Mouse (Mus musculus): ENCODE data around the gene Wwtr1. TPM values are rescaled to one million over a fixed set of nuclear protein-coding genes. Genes with fewer than 3 reads are reported as not detected.

The Wwtr1 gene
- polyA plus RNA-seq, 1 experiment = 4.0 TPM

- WGBS = 15% methylated on average over 15 of the region's 15 CpGs
- no peak for DNase-seq (ENCODE audit: low read depth, low spot score)
Observed at GRCm38 (mm10) chr3:57470981-57471601, 104.6 kb downstream of the Wwtr1 start.

- DNase-seq (ENCODE audit: low read depth, low spot score) = peak; percentile 22
- WGBS = 5% methylated on average over 5 of the region's 5 CpGs
Observed at GRCm38 (mm10) chr3:57470326-57470725, 105.4 kb downstream of the Wwtr1 start.

- 98% methylated on average over 3 of the region's 3 CpGs for WGBS
- DNase-seq (ENCODE audit: low read depth, low spot score) = no peak
Observed at GRCm38 (mm10) chr3:57469325-57469724, 106.4 kb downstream of the Wwtr1 start.

DNA sequence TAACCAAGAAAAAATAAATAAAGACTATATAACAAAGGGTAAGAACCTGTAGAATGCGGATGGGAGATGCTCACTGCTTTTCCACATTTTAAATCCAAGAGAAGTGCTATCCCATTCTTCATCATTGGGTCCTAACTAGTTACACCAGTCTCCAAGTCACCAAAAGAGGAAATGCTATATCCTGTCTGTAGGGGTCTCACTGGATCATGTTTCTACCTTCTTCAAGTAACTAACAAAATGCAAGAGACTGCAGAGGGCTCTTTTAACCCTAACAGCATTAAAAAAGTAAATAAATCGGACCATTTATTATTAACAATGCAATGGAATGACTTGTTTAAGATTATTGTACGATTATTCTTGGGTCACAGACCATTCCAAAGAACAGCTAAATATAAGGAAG, 109.4 kb downstream of the Wwtr1 start:
- DNase-seq (ENCODE audit: low read depth, low spot score) = no peak

DNA sequence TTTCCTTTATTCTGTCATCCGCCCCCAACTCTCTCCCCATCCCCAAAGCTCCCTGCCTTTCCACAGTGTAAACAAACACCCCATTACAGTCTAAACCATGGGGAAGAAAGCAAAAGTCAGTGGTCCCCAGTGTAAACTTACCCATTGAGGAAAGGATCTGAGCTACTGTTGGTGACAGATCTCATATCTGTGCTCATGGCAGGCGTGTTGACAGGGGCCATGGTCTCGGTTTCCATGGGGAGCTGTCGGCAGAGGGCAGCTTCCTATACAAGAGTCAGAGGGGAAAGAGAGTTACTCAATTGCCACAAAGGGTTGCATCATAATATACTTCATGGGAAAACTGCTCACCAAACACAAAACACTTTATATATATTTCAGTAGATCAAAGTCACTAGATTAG, 112.4 kb downstream of the Wwtr1 start:
- WGBS = 89% methylated on average over 4 of the region's 4 CpGs
- no peak for DNase-seq (ENCODE audit: low read depth, low spot score)

More for the DNA sequence above, 109.4 kb downstream of the Wwtr1 start:
- 64% methylated on average over 3 of the region's 3 CpGs for WGBS

DNA sequence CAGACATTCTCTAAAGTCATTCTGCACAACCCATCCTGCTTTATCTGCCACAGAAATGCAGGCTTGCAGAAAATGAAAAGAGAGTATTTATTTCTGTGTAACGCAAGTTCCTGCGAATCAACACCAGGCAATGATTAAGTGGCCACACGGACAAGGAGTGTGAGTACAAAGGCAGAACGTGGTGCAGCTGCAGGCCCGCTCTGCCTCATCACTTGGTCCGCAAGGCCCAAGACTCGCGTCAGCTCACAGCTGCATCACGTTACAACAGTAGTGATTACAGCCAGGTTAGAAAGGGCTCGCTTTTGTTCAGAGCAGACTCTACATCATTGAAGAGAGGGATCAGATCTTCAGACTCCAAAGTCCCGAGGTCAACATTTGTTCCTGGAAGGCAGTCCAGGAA, 117.1 kb downstream of the Wwtr1 start:
- DNase-seq (ENCODE audit: low read depth, low spot score) = no peak
- WGBS = 76% methylated on average over 11 of the region's 11 CpGs

- WGBS = 28% methylated on average over 5 of the region's 5 CpGs
- DNase-seq (ENCODE audit: low read depth, low spot score) = peak; percentile 38
Observed at GRCm38 (mm10) chr3:57448445-57448844, 127.3 kb downstream of the Wwtr1 start.

GRCm38 (mm10) chr3:57447889-57448288, 127.8 kb downstream of the Wwtr1 start:
- DNase-seq (ENCODE audit: low read depth, low spot score) = no peak
- 17% methylated on average over 1 of the region's 1 CpGs for WGBS

DNA sequence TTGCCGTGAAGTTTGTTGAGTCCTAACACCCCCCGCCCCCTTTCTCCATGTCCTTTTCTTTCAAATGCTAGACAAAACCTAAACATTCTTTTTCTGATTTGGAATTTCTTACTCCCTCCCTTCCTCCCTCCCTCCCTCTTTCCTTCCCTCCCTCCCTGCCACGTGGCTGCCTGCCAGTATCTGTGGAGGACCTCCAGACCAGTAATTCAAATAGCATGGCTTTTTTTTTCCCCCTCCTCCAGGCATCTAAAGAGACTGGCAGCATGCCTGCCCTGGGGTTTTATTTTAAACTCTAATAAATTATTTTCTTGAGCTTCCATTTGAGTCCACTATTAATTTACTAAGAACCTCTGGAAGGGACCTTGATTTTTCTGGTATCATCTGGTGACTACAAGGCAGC, 130.0 kb downstream of the Wwtr1 start:
- DNase-seq (ENCODE audit: low read depth, low spot score) = no peak
- WGBS = 43% methylated on average over 3 of the region's 3 CpGs

GRCm38 (mm10) chr3:57440956-57441355, 134.8 kb downstream of the Wwtr1 start:
- no peak for DNase-seq (ENCODE audit: low read depth, low spot score)
- WGBS = 52% methylated on average over 3 of the region's 3 CpGs

DNA sequence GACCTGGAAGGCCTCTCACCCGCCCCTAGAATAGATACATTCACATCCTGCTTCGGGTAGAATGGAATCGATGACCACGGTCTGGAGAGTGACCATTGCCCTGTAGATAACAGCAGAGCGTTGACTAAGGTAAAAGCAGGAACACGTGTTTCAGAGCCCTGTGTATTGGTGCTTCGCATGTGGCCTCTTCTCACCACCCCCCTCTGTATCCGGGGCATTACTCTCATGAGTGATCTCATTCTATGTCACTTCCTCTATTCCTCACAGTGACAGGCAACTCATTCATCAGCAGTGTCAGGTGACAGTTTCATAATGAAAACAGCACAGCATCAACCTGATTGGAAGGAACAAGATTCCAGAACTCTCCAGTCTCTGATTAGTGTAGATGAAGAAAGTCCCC, 140.3 kb downstream of the Wwtr1 start:
- DNase-seq (ENCODE audit: low read depth, low spot score) = no peak
- WGBS = 74% methylated on average over 8 of the region's 8 CpGs

- DNase-seq (ENCODE audit: low read depth, low spot score) = no peak
Observed at GRCm38 (mm10) chr3:57431706-57432105, 144.0 kb downstream of the Wwtr1 start.

DNA sequence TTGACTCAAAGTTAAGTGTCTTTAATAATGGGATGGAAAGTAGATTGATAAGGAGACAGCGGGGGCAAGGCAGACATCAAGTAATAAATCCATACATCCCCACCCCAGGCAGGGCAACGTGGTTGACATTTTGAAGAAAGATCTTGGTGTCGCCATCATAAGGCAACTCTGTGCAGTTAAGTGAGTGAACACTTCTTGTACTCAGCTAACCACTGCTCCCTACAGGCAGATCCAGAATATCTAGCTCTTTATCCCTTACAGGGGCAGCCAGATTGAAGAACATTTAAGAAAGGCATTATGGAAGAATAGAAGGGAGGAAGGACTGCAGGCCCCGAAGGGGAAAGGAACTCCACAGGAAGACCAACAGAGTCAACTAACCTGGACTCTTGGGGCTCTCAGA, 146.2 kb downstream of the Wwtr1 start:
- DNase-seq (ENCODE audit: low read depth, low spot score) = no peak
- 63% methylated on average over 4 of the region's 4 CpGs for WGBS

More at GRCm38 (mm10) chr3:57431706-57432105, 144.0 kb downstream of the Wwtr1 start:
- WGBS = 47% methylated on average over 3 of the region's 3 CpGs

- no peak for DNase-seq (ENCODE audit: low read depth, low spot score)
- WGBS = 25% methylated on average over 5 of the region's 5 CpGs
Observed at GRCm38 (mm10) chr3:57428682-57429464, 146.8 kb downstream of the Wwtr1 start.

DNA sequence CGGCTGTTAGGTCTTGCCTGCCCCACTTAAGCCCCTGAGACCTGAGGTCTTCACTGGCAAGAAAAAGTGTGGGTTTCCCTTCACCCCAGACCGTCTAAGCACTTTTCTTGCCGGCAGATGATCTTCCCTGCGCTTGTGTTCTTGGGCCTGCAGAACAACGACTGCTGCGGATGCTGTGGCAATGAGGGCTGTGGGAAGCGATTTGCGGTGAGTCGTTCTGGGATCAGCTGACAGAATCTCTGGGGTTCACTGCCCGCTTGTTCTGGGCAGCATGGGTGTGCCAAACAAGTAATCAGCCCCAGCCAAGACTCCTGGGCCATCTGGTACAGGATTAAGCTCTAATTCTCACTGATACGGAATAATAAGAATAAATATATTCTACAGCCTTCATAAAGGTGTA, 149.4 kb downstream of the Wwtr1 start:
- 90% methylated on average over 11 of the region's 11 CpGs for WGBS
- no peak for DNase-seq (ENCODE audit: low read depth, low spot score)

- WGBS = 40% methylated on average over 10 of the region's 10 CpGs
- DNase-seq (ENCODE audit: low read depth, low spot score) = no peak
Observed at GRCm38 (mm10) chr3:57425089-57425730, 150.5 kb downstream of the Wwtr1 start, which contains the start of gene Tm4sf4. Tm4sf4 (plus strand) TSS chr3:57425314.

- 85% methylated on average over 1 of the region's 1 CpGs for WGBS
Observed at GRCm38 (mm10) chr3:57420660-57421059, 155.1 kb downstream of the Wwtr1 start.

DNA sequence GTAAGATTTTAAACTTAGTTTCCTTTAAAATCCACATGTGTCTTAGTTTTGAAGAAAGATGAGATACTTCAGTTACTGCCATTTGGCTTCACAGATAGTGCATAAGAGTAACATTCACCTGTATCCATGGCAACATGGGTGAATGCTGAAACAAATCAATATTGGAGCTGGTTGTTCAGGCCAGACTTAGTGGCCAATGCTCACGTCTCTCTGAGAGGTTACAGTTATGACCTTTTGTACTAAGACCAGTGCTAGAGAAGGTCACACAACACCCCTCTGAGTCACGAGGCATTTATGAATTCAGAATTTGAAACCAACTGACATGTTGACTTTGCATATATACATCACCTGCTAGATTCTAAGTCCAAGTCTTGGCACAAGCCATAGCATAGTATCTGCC, 155.5 kb downstream of the Wwtr1 start:
- DNase-seq (ENCODE audit: low read depth, low spot score) = no peak
- WGBS = 66% methylated on average over 2 of the region's 2 CpGs

More at GRCm38 (mm10) chr3:57420660-57421059, 155.1 kb downstream of the Wwtr1 start:
- DNase-seq (ENCODE audit: low read depth, low spot score) = no peak

DNA sequence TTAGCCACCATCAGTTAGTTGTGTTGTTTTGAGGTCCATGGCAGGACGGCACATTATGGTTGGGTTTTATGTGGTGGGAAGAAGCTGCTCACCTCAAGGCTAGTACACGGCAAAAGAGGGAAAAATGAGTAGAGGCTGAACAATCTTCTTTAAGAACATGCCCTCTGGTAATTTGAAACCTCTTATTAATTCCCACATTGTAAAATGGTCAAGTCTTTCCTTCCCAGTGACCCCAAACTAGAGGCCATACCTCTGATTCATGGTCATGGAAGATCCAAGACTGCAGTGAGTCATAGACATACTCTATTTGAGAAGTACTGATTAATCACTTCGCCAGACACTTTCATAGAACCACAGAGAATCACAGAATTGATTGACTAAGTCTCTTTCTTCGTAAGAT, 164.2 kb downstream of the Wwtr1 start:
- WGBS = 88% methylated on average over 4 of the region's 4 CpGs
- no peak for DNase-seq (ENCODE audit: low read depth, low spot score)

Data from large intestine, adult 2 months (tissue).